Mouse (Mus musculus): ENCODE measurements at regions not wholly inside any gene's neighbourhood (a gene's known extent, or its start where the extent isn't known, plus 50 kb on each side); places are given as distances from the start of the nearest gene placed in this dataset.
A peak's percentile ranks its signal among the peaks of the same experiment; 100 is the strongest.

DNA sequence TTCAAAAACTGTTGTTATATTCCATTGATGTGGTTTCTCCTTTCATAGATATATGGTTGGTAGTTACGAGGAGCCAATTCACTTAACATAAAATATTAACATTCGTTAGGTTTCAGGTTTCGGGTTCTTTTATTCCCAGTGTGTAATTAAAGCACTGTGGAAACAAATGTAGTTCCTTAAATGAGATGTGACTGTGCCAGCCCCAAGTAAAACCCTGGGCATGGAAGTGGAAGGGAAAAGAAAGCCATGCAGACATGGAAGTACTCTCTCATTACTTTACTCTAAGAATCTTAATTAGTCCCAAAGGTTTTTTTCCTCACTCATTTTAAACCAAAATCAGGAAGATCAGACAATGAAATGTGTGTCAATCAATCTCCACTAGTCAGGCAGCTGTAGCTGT, 784.9 kb upstream of the Apob start:
- 79% methylated on average over 3 of the region's 3 CpGs for WGBS
- H3K4me1 ChIP-seq (ENCODE audit: insufficient read depth, low read length) = no peaks in the 10 kb centered on the region; the same call in 1 of the 2 replicates
- no peak overlapping the region for H3K27ac ChIP-seq (ENCODE audit: low read depth, low read length)
- ATAC-seq (ENCODE audit: low FRiP score) (no peak), DNase-seq (ENCODE audit: low spot score) (no peak)
- no peaks in the 10 kb centered on the region for H3K27me3 ChIP-seq (ENCODE audit: insufficient read depth, low read length)
- TF ChIP-seq CTCF (IDR thresholded peaks at IDR 0.05) = no peak
- H3K36me3 ChIP-seq (ENCODE audit: insufficient read depth, low read length) = no peaks in the 10 kb centered on the region
- no peaks in the 10 kb centered on the region for H3K9me3 ChIP-seq (ENCODE audit: low read length)
- no peak overlapping the region for H3K9ac ChIP-seq (replicated peaks; ENCODE audit: low read length, poor library complexity, severe bottlenecking)
- no peak overlapping the region for H3K4me2 ChIP-seq (ENCODE audit: low read depth, low read length, poor library complexity, severe bottlenecking)
- H3K4me3 ChIP-seq (ENCODE audit: low read depth, low read length) = no peak overlapping the region

DNA sequence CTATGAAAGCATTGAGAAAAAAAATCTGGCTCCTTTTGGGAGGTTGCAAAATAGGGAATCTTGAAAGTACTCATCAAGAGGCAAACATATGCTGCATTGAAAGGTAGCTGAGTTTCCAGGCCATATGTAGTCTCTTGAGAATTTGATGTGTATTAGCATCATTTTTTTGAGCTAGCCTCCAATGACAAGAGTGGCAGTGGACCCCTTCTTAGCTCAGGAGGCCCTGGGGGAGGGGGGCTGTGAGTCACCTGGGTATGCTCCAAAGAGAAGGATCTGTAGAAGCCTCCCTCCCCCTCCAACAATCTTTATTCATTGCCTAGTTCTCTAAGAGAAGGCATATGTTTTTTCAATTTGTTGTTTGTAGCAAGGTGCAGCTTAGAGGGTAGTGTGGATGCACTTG, 779.4 kb upstream of the Apob start:
- no peaks in the 10 kb centered on the region for H3K9me3 ChIP-seq (ENCODE audit: low read length)
- ATAC-seq (ENCODE audit: low FRiP score) (no peak), DNase-seq (ENCODE audit: low spot score) (no peak)
- no peak overlapping the region for H3K27ac ChIP-seq (ENCODE audit: low read depth, low read length)
- no peaks in the 10 kb centered on the region for H3K36me3 ChIP-seq (ENCODE audit: insufficient read depth, low read length)
- no peaks in the 10 kb centered on the region for H3K27me3 ChIP-seq (ENCODE audit: insufficient read depth, low read length)
- no peak overlapping the region for H3K4me3 ChIP-seq (ENCODE audit: low read depth, low read length)
- no peak overlapping the region for H3K4me2 ChIP-seq (ENCODE audit: low read depth, low read length, poor library complexity, severe bottlenecking)
- H3K9ac ChIP-seq (replicated peaks; ENCODE audit: low read length, poor library complexity, severe bottlenecking) = no peak overlapping the region
- TF ChIP-seq CTCF (IDR thresholded peaks at IDR 0.05) = no peak
- no peaks in the 10 kb centered on the region for H3K4me1 ChIP-seq (ENCODE audit: insufficient read depth, low read length)

DNA sequence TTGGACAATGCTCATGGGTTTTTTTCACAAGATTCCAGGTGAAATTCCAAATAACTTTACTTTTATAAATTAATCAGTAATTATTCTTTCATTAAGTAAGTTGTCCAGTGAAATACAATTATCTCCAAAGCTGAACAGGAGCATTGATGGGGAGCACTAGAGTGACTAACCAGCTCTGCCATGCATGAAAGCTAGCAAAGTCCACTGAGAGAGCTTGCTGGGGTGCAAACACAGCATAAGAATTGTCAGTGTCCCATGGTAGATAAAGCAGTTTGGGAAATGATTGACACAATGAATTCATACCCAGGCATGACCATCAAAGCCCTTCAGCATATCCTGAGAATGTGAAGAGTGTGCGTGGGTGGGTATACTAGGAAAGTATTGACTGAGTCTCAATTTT, 776.6 kb upstream of the Apob start:
- no peak overlapping the region for H3K4me3 ChIP-seq (ENCODE audit: low read depth, low read length)
- no peaks in the 10 kb centered on the region for H3K27me3 ChIP-seq (ENCODE audit: insufficient read depth, low read length)
- no peaks in the 10 kb centered on the region for H3K4me1 ChIP-seq (ENCODE audit: insufficient read depth, low read length)
- H3K36me3 ChIP-seq (ENCODE audit: insufficient read depth, low read length) = no peaks in the 10 kb centered on the region
- no peak overlapping the region for H3K27ac ChIP-seq (ENCODE audit: low read depth, low read length)
- H3K9me3 ChIP-seq (ENCODE audit: low read length) = no peaks in the 10 kb centered on the region
- WGBS = 83% methylated on average over 1 of the region's 1 CpGs
- DNase-seq (ENCODE audit: low spot score) = no peak
- ATAC-seq (ENCODE audit: low FRiP score) = no peak
- no peak for TF ChIP-seq CTCF (IDR thresholded peaks at IDR 0.05)
- no peak overlapping the region for H3K4me2 ChIP-seq (ENCODE audit: low read depth, low read length, poor library complexity, severe bottlenecking)
- H3K9ac ChIP-seq (replicated peaks; ENCODE audit: low read length, poor library complexity, severe bottlenecking) = no peak overlapping the region

DNA sequence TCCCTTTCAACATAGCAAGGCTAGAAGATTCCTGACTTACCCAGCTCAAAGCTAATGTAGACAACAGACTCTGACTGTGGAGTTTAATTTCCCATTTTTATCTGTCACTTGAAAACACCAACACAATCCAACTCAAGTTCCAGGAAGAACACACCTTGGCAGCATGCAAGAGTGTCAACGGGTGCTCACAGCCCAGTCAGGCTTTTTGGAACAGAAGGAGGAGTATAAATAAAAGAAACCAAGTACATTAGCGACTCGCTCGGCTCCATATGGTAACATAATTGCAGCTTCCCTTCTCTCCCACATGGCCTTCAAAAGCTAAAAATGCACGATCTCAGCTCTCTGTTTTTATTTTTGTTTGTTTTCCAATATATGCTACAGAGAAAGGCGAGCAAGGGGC, 761.8 kb upstream of the Apob start:
- WGBS = 87% methylated on average over 6 of the region's 6 CpGs
- DNase-seq (ENCODE audit: low spot score) (no peak), ATAC-seq (ENCODE audit: low FRiP score) (no peak)

DNA sequence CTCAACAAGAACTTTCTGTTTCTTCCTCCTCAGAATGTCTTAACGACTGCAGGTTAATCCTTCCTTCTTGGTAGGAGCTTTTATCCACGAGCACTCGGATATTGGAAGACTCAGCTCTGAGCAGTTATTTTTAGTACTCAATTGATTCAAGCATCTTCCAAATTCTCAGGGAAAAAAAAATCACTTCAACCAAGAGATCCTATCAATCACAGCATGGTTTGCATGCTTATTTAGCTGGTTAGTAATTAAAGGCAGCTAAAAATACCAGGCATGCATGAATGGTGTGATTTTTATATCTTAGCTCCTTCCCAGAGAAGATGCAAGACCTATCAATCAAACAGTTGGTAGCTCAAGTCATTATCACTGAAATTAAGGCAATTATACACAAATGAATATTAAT, 759.9 kb upstream of the Apob start:
- Histone ChIP-seq H3K4me1 (ENCODE audit: insufficient read depth, low read length) (no peaks in the 10 kb centered on the region), H3K4me3 (ENCODE audit: low read depth, low read length) (no peak overlapping the region), H3K4me2 (ENCODE audit: low read depth, low read length, poor library complexity, severe bottlenecking) (no peak overlapping the region), H3K9ac (replicated peaks; ENCODE audit: low read length, poor library complexity, severe bottlenecking) (no peak overlapping the region), H3K27ac (ENCODE audit: low read depth, low read length) (no peak overlapping the region), H3K36me3 (ENCODE audit: insufficient read depth, low read length) (no peaks in the 10 kb centered on the region), H3K27me3 (ENCODE audit: insufficient read depth, low read length) (no peaks in the 10 kb centered on the region), H3K9me3 (ENCODE audit: low read length) (no peaks in the 10 kb centered on the region)
- ATAC-seq (ENCODE audit: low FRiP score) (no peak), DNase-seq (ENCODE audit: low spot score) (peak; percentile 23)
- TF ChIP-seq CTCF (IDR thresholded peaks at IDR 0.05) = no peak
- WGBS = 16% methylated on average over 3 of the region's 3 CpGs

More for the DNA sequence above, 761.8 kb upstream of the Apob start:
- no peak overlapping the region for H3K4me3 ChIP-seq (ENCODE audit: low read depth, low read length)
- H3K9me3 ChIP-seq (ENCODE audit: low read length) = no peaks in the 10 kb centered on the region
- no peak overlapping the region for H3K27ac ChIP-seq (ENCODE audit: low read depth, low read length)
- H3K4me2 ChIP-seq (ENCODE audit: low read depth, low read length, poor library complexity, severe bottlenecking) = no peak overlapping the region
- no peaks in the 10 kb centered on the region for H3K4me1 ChIP-seq (ENCODE audit: insufficient read depth, low read length)
- no peaks in the 10 kb centered on the region for H3K27me3 ChIP-seq (ENCODE audit: insufficient read depth, low read length)
- no peaks in the 10 kb centered on the region for H3K36me3 ChIP-seq (ENCODE audit: insufficient read depth, low read length)
- H3K9ac ChIP-seq (replicated peaks; ENCODE audit: low read length, poor library complexity, severe bottlenecking) = no peak overlapping the region
- TF ChIP-seq CTCF (IDR thresholded peaks at IDR 0.05) = no peak

DNA sequence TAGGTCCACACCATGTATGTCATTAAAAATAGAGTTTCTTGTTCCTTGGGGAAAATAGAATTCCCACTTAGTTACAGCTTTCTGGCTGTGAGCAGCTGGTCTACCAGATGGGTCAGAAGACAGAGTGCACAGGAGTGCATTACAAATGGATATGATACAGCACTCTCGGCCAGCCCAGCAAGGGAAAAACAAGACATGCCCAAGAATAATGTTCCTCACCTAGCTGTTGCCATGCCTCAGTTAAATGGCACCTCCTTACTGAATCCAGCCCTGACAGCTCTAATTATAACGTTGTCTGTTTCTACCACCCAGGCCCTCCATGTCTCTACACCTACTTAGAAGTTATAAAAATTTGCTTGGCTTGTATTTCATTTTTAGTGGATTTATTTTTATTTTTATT, 749.3 kb upstream of the Apob start:
- no peak for DNase-seq (ENCODE audit: low spot score)
- no peaks in the 10 kb centered on the region for H3K27me3 ChIP-seq (ENCODE audit: insufficient read depth, low read length)
- H3K9me3 ChIP-seq (ENCODE audit: low read length) = no peaks in the 10 kb centered on the region
- WGBS = 58% methylated on average over 2 of the region's 2 CpGs
- no peak overlapping the region for H3K4me2 ChIP-seq (ENCODE audit: low read depth, low read length, poor library complexity, severe bottlenecking)
- H3K4me1 ChIP-seq (ENCODE audit: insufficient read depth, low read length) = no peaks in the 10 kb centered on the region
- H3K36me3 ChIP-seq (ENCODE audit: insufficient read depth, low read length) = no peaks in the 10 kb centered on the region
- no peak for TF ChIP-seq CTCF (IDR thresholded peaks at IDR 0.05)
- ATAC-seq (ENCODE audit: low FRiP score) = no peak
- H3K4me3 ChIP-seq (ENCODE audit: low read depth, low read length) = no peak overlapping the region
- no peak overlapping the region for H3K27ac ChIP-seq (ENCODE audit: low read depth, low read length)
- H3K9ac ChIP-seq (replicated peaks; ENCODE audit: low read length, poor library complexity, severe bottlenecking) = no peak overlapping the region
